Mouse (Mus musculus) intestine, embryonic 15.5 days (tissue): ENCODE results near the gene Qrich1. TPM values are rescaled to one million over a fixed set of nuclear protein-coding genes. Genes with fewer than 3 reads are reported as not detected.

Experiments used
- microRNA counts: library from miRNA; unstranded; fragments of <30 nt; microRNA quantifications from one replicate; lab custom pipeline; 2016
- polyA plus RNA-seq: library from polyadenylated mRNA; unstranded; fragments of >200 nt; fragmentation: Nextera tagmentation; extraction: Ambion mirVana; gene quantifications from 2 replicates; pipeline ENCODE4 v1.2.1, GENCODE M21; 2015

Qrich1 gene
- polyA plus RNA-seq, 1 experiment from 2014 or later, result 102 TPM

MicroRNAs within 50 kb of the gene (microRNA counts, 519-probe panel; counts per million panel counts)
- 3,088 counts per million, percentile 78 among the panel's probes with 10 or more counts for microRNA mmu-miR-191 (lab: Ali Mortazavi, UCI)
- 2,880 counts per million, percentile 74 among the panel's probes with 10 or more counts for microRNA mmu-miR-425 (lab: Ali Mortazavi, UCI)

Other genes with a start within 250 kb of the Qrich1 start
- gene Nicn1, start 226.4 kb upstream of the Qrich1 start, polyA plus RNA-seq, result 28.9 and 29.5 TPM in 2 replicates
- gene Amt, start 220.0 kb upstream of the Qrich1 start, polyA plus RNA-seq, result 20.9 and 23.2 TPM in 2 replicates
- 422 and 453 TPM in 2 replicates for gene Rhoa, start 210.7 kb upstream of the Qrich1 start, polyA plus RNA-seq
- gene Tcta, start 210.6 kb upstream of the Qrich1 start, polyA plus RNA-seq, result 34.1 and 37.1 TPM in 2 replicates
- 1,041 and 1,081 TPM in 2 replicates for gene Gpx1, start 177.9 kb upstream of the Qrich1 start, polyA plus RNA-seq
- 82.5 and 89.1 TPM in 2 replicates for gene Usp4, start 169.0 kb upstream of the Qrich1 start, polyA plus RNA-seq
- 0.30 and 0.88 TPM in 2 replicates for gene 1700102P08Rik, start 124.0 kb upstream of the Qrich1 start, polyA plus RNA-seq
- gene Ccdc36, start 88.3 kb upstream of the Qrich1 start, polyA plus RNA-seq, result 1.5 and 1.6 TPM in 2 replicates
- gene BC048562, start 80.3 kb upstream of the Qrich1 start, polyA plus RNA-seq, result not detected in 2 replicates
- gene Ccdc71, start 56.3 kb upstream of the Qrich1 start, polyA plus RNA-seq, result 51.2 and 53.9 TPM in 2 replicates
- gene Klhdc8b, start 55.2 kb upstream of the Qrich1 start, polyA plus RNA-seq, result 48.7 and 54.2 TPM in 2 replicates
- 29.5 and 35.0 TPM in 2 replicates for gene Lamb2, start 37.1 kb upstream of the Qrich1 start, polyA plus RNA-seq
- 49.5 and 52.4 TPM in 2 replicates for gene Usp19, start 26.2 kb upstream of the Qrich1 start, polyA plus RNA-seq
- gene Qars, start 9.1 kb upstream of the Qrich1 start, polyA plus RNA-seq, result 105 and 106 TPM in 2 replicates
- 173 and 179 TPM in 2 replicates for gene Impdh2, start 43.5 kb downstream of the Qrich1 start, polyA plus RNA-seq
- gene Ndufaf3, start 50.6 kb downstream of the Qrich1 start, polyA plus RNA-seq, result 37.7 and 42.4 TPM in 2 replicates
- gene Dalrd3, start 53.1 kb downstream of the Qrich1 start, polyA plus RNA-seq, result 112 and 118 TPM in 2 replicates
- 71.4 and 72.7 TPM in 2 replicates for gene Wdr6, start 61.9 kb downstream of the Qrich1 start, polyA plus RNA-seq
- 5.8 and 6.4 TPM in 2 replicates for gene P4htm, start 80.9 kb downstream of the Qrich1 start, polyA plus RNA-seq
- gene Arih2, start 132.6 kb downstream of the Qrich1 start, polyA plus RNA-seq, result 41.0 and 46.4 TPM in 2 replicates
- gene Slc25a20, start 145.3 kb downstream of the Qrich1 start, polyA plus RNA-seq, result 77.1 and 83.3 TPM in 2 replicates
- gene Prkar2a, start 172.5 kb downstream of the Qrich1 start, polyA plus RNA-seq, result 51.9 and 55.0 TPM in 2 replicates